ENCODE assay signal across 9 mouse cellular contexts in the genomic region with DNA sequence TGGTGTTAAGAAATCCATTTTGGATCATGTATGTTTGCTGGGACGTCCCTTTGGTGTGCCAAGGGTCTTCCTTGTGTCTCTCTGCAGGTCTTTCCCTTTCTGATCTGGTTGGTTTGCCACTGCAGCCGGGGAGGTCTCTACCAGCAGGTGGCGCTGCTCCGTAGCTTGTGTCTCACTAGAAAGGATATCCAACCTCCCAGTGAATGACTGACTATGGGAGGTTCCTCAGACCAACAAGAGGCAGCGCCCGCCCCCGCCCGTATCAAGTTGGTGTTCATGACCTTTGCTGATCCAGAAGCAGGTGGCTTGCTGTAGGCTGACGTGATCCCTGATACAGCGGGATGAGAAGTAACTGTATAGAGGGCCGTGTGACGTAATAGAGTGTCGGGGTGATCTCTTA. TPM values are rescaled to one million over a fixed set of nuclear protein-coding genes. Genes with fewer than 3 reads are reported as not detected.
DNase-seq lines count a peak whose midpoint lies in the region; ATAC-seq and TF ChIP-seq lines count a peak whose summit lies in the region.
"Had no signal": no experiment of that assay in that cellular context is flagged by ENCODE, and none has a peak within 500 bp of the region (broad histone marks: within the 10 kb centered on the region; RNA-seq: fewer than 3 reads in every experiment).

No protein-coding gene starts in this region.

- peak; percentile 46; the same call in 1 of the 2 replicates for ATAC-seq in forebrain, embryonic 11.5 days (replicated peaks; ENCODE audit: low FRiP score)
- peak; percentile 56 for ATAC-seq in lung, postnatal 0 days

- in situ Hi-C loops in ES-E14 (cut with MboI; ENCODE audit: low sequenced_read_pairs in 2 of 2, unreplicated experiment in 2 of 2) = no loop called here

- TF ChIP-seq EP300 in lung, postnatal 0 days (IDR thresholded peaks at IDR 0.05) = no peak

- H3K36me3 ChIP-seq in ES-E14 (ENCODE audit: control insufficient read depth, insufficient read depth, low read length, poor library complexity, severe bottlenecking) = no peaks in the 10 kb centered on the region
- no peaks in the 10 kb centered on the region for H3K36me3 ChIP-seq in forebrain, embryonic 11.5 days (ENCODE audit: control insufficient read depth, insufficient read depth, low read length)
- H3K36me3 ChIP-seq in lung, postnatal 0 days (ENCODE audit: insufficient read depth, low read length) = no peaks in the 10 kb centered on the region
- H3K36me3 ChIP-seq: heart, embryonic 15.5 days had no signal

- H3K4me2 ChIP-seq in forebrain, embryonic 11.5 days (ENCODE audit: low read depth, low read length, severe bottlenecking) = no peak overlapping the region
- H3K4me2 ChIP-seq in lung, postnatal 0 days (replicated peaks; ENCODE audit: low read depth, low read length) = no peak overlapping the region
- H3K4me2 ChIP-seq: heart, embryonic 15.5 days had no signal

- WGBS in forebrain, embryonic 11.5 days = 25% methylated on average over 13 of the region's 13 CpGs
- 16% methylated on average over 13 of the region's 13 CpGs for WGBS in lung, postnatal 0 days

- TF ChIP-seq CTCF in layer of hippocampus, adult 2 months (conservative IDR thresholded peaks at IDR 0.05) = peak; percentile 94
- TF ChIP-seq CTCF in lung, postnatal 0 days (IDR thresholded peaks at IDR 0.05) = peak; percentile 89

- H3K4me3 ChIP-seq in ES-E14 (ENCODE audit: insufficient read depth in 1 of 2, low read depth in 1 of 2, low read length in 2 of 2, poor library complexity in 1 of 2, severe bottlenecking in 1 of 2) = no peak overlapping the region
- no peak overlapping the region for H3K4me3 ChIP-seq in forebrain, embryonic 11.5 days (ENCODE audit: low read depth, low read length)
- H3K4me3 ChIP-seq in layer of hippocampus, adult 2 months = no peak overlapping the region; the same call in 1 of the 2 replicates
- no peak overlapping the region for H3K4me3 ChIP-seq in lung, postnatal 0 days (ENCODE audit: low read depth, low read length)
- H3K4me3 ChIP-seq: heart, embryonic 15.5 days had no signal

- H3K9ac ChIP-seq in ES-E14 (ENCODE audit: insufficient read depth, low read depth, low read length, poor library complexity, severe bottlenecking) = no peak overlapping the region
- H3K9ac ChIP-seq in forebrain, embryonic 11.5 days (ENCODE audit: low read length) = no peak overlapping the region
- H3K9ac ChIP-seq in lung, postnatal 0 days (replicated peaks; ENCODE audit: low read depth) = no peak overlapping the region
- H3K9ac ChIP-seq: heart, embryonic 15.5 days had no signal

- no peaks in the 10 kb centered on the region for H3K27me3 ChIP-seq in forebrain, embryonic 11.5 days (ENCODE audit: control insufficient read depth, insufficient read depth, low read length)
- H3K27me3 ChIP-seq in lung, postnatal 0 days (replicated peaks; ENCODE audit: insufficient read depth, low read length) = no peaks in the 10 kb centered on the region

- H3K9me3 ChIP-seq in ES-E14 (ENCODE audit: control insufficient read depth, insufficient read depth, low read depth, low read length) = no peaks in the 10 kb centered on the region
- no peaks in the 10 kb centered on the region; the same call in 1 of the 2 replicates for H3K9me3 ChIP-seq in forebrain, embryonic 11.5 days (ENCODE audit: control insufficient read depth, low read length)
- no peaks in the 10 kb centered on the region for H3K9me3 ChIP-seq in lung, postnatal 0 days (ENCODE audit: low read length)
- H3K9me3 ChIP-seq: heart, embryonic 15.5 days had no signal

- no peak overlapping the region for H3K27ac ChIP-seq in ES-E14 (ENCODE audit: insufficient read depth, low read depth, low read length, poor library complexity, severe bottlenecking)
- no peak overlapping the region for H3K27ac ChIP-seq in forebrain, embryonic 11.5 days (ENCODE audit: low read depth, low read length)
- no peak overlapping the region for H3K27ac ChIP-seq in layer of hippocampus, adult 2 months
- H3K27ac ChIP-seq in lung, postnatal 0 days (ENCODE audit: low read length) = no peak overlapping the region
- H3K27ac ChIP-seq: heart, embryonic 15.5 days had no signal

- peak; percentile 89 for DNase-seq in ES-E14 (ENCODE audit: low read depth, low spot score)
- DNase-seq in c-Kit-negative CD71-positive TER-119-positive erythroid progenitor cells, embryonic 14.5 days (ENCODE audit: low read depth, low spot score) = peak; percentile 9
- peak; percentile 91 for DNase-seq in forebrain, embryonic 11.5 days (ENCODE audit: low spot score)
- peak; percentile 83 for DNase-seq in heart, postnatal 4 days
- peak; percentile 73 to 88 for DNase-seq in layer of hippocampus, adult 2 months (ENCODE audit: low spot score in 2 of 2)
- peak; percentile 80 for DNase-seq in lung, postnatal 0 days (ENCODE audit: low spot score)
- peak; percentile 70 for DNase-seq in retina, postnatal 7 days (ENCODE audit: low read depth, low spot score)
- DNase-seq in urinary bladder, postnatal 25 days (ENCODE audit: low spot score) = peak; percentile 60

- no peaks in the 10 kb centered on the region; a peak in 1 of 4 replicates for H3K4me1 ChIP-seq in ES-E14 (ENCODE audit: control insufficient read depth in 2 of 2, insufficient read depth in 2 of 2, low read length in 2 of 2, poor library complexity in 1 of 2)
- no peaks in the 10 kb centered on the region for H3K4me1 ChIP-seq in forebrain, embryonic 11.5 days (replicated peaks; ENCODE audit: control insufficient read depth, insufficient read depth, low read length)
- no peaks in the 10 kb centered on the region for H3K4me1 ChIP-seq in lung, postnatal 0 days (ENCODE audit: insufficient read depth, low read depth, low read length)
- H3K4me1 ChIP-seq: heart, embryonic 15.5 days had no signal

TF ChIP-seq in ES-E14, 5 proteins besides CTCF, POLR2A, EP300 and RAD21:
- TF ChIP-seq ZNF384 (IDR thresholded peaks at IDR 0.05; ENCODE audit: low read depth, low read length) (no peak), CHD2 (IDR thresholded peaks at IDR 0.05; ENCODE audit: low read depth, low read length) (no peak), MAFK (IDR thresholded peaks at IDR 0.05; ENCODE audit: insufficient read depth, low read depth, low read length) (no peak), HCFC1 (IDR thresholded peaks at IDR 0.05; ENCODE audit: borderline replicate concordance, insufficient read depth, low read length) (no peak), ZC3H11A (IDR thresholded peaks at IDR 0.05; ENCODE audit: borderline replicate concordance, low read depth, low read length) (no peak)

RNA-seq across cellular contexts. Expression of gene Gm17720, which starts 28.0 kb away (rescaled TPM):
- total RNA-seq in ES-E14 (2012; rRNA removed) = not detected in 2 replicates
- not detected in 2 replicates for polyA plus RNA-seq in forebrain, embryonic 11.5 days (2014; fragmentation: Nextera tagmentation; extraction: Ambion mirVana)
- total RNA-seq in heart, postnatal 4 days (2021) = not detected
- total RNA-seq in layer of hippocampus, adult 2 months (2021) = not detected
- polyA plus RNA-seq in lung, postnatal 0 days (2015; fragmentation: Nextera tagmentation; extraction: Ambion mirVana) = not detected in 2 replicates
- polyA plus RNA-seq: heart, embryonic 15.5 days had no signal

RNA-seq across cellular contexts. Expression of gene Gm21964, which starts 29.5 kb away (rescaled TPM):
- 0.67 and 0.79 TPM in 2 replicates for total RNA-seq in ES-E14 (2012; rRNA removed)
- not detected in 2 replicates for polyA plus RNA-seq in forebrain, embryonic 11.5 days (2014; fragmentation: Nextera tagmentation; extraction: Ambion mirVana)
- total RNA-seq in heart, postnatal 4 days (2021) = not detected
- total RNA-seq in layer of hippocampus, adult 2 months (2021) = not detected
- polyA plus RNA-seq in lung, postnatal 0 days (2015; fragmentation: Nextera tagmentation; extraction: Ambion mirVana) = not detected in 2 replicates
- polyA plus RNA-seq: heart, embryonic 15.5 days had no signal

RNA-seq across cellular contexts. Expression of gene Calb2, which starts 37.5 kb away (rescaled TPM):
- total RNA-seq in ES-E14 (2012; rRNA removed) = 2.8 and 3.2 TPM in 2 replicates
- polyA plus RNA-seq in forebrain, embryonic 11.5 days (2014; fragmentation: Nextera tagmentation; extraction: Ambion mirVana) = 29.0 and 29.4 TPM in 2 replicates
- under 1 TPM; 0.31 to 0.65 TPM for total RNA-seq in heart, postnatal 4 days (2021)
- 10 to 100 TPM; 32.4 to 41.5 TPM for total RNA-seq in layer of hippocampus, adult 2 months (2021)
- polyA plus RNA-seq in lung, postnatal 0 days (2015; fragmentation: Nextera tagmentation; extraction: Ambion mirVana) = 0.53 and 1.1 TPM in 2 replicates

RNA-seq across cellular contexts. Expression of gene Zfp612, which starts 51.0 kb away (rescaled TPM):
- 3.5 and 3.9 TPM in 2 replicates for total RNA-seq in ES-E14 (2012; rRNA removed)
- 11.0 and 11.8 TPM in 2 replicates for polyA plus RNA-seq in forebrain, embryonic 11.5 days (2014; fragmentation: Nextera tagmentation; extraction: Ambion mirVana)
- total RNA-seq in heart, postnatal 4 days (2021) = 1 to 10 TPM; 6.2 to 6.3 TPM
- total RNA-seq in layer of hippocampus, adult 2 months (2021) = 10 to 100 TPM; 25.7 to 31.6 TPM
- 2.3 and 3.3 TPM in 2 replicates for polyA plus RNA-seq in lung, postnatal 0 days (2015; fragmentation: Nextera tagmentation; extraction: Ambion mirVana)

Comparison
In these comparisons a context has a peak if more than half of its experiments do, and no peak if none do; other contexts are left out.
1. DNase-seq: peak in every context shown above with its lines; median percentile 91 in forebrain, embryonic 11.5 days; 89 in ES-E14; 83 in heart, postnatal 4 days; 80 in layer of hippocampus, adult 2 months; 80 in lung, postnatal 0 days; 70 in retina, postnatal 7 days; 60 in urinary bladder, postnatal 25 days; 9 in c-Kit-negative CD71-positive TER-119-positive erythroid progenitor cells, embryonic 14.5 days.